In genomic region chr7:141008312-141008761, GRCm38 (mm10) we compare ENCODE assay signal across 10 mouse cellular contexts. TPM values are rescaled to one million over a fixed set of nuclear protein-coding genes. Genes with fewer than 3 reads are reported as not detected.
DNase-seq lines count a peak whose midpoint lies in the region; ATAC-seq and TF ChIP-seq lines count a peak whose summit lies in the region.
"Had no signal": no experiment of that assay in that cellular context is flagged by ENCODE, and none has a peak within 500 bp of the region (broad histone marks: within the 10 kb centered on the region; RNA-seq: fewer than 3 reads in every experiment).

No protein-coding gene starts in this region.

- no peak for TF ChIP-seq EP300 in heart, adult 2 months (IDR thresholded peaks at IDR 0.05; ENCODE audit: insufficient read depth, low read depth, low read length)

- H3K79me2 ChIP-seq in heart, adult 2 months (replicated peaks; ENCODE audit: control insufficient read depth, insufficient read depth, low read length), result no peaks in the 10 kb centered on the region

- no peaks in the 10 kb centered on the region for H3K27me3 ChIP-seq in heart, adult 2 months (ENCODE audit: control insufficient read depth, insufficient read depth, low read length)
- H3K27me3 ChIP-seq in forebrain, embryonic 13.5 days, result no peaks in the 10 kb centered on the region

- TF ChIP-seq POLR2A in heart, adult 2 months (IDR thresholded peaks at IDR 0.05; ENCODE audit: insufficient read depth, low read depth, low read length), result no peak

- peak; percentile 54 for ATAC-seq in megakaryocyte, adult 5-6 weeks (ENCODE audit: poor library complexity, severe bottlenecking)
- no peak for ATAC-seq in forebrain, embryonic 13.5 days

- H3K27ac ChIP-seq in heart, adult 2 months, result peak overlapping the region; percentile 96
- H3K27ac ChIP-seq in forebrain, embryonic 13.5 days, result no peak overlapping the region
- H3K27ac ChIP-seq: midbrain, embryonic 12.5 days had no signal

- TF ChIP-seq CTCF in heart, adult 2 months (IDR thresholded peaks at IDR 0.05), result peak; percentile 39

- H3K4me3 ChIP-seq in heart, adult 2 months, result no peak overlapping the region; the same call in 1 of the 2 replicates
- no peak overlapping the region for H3K4me3 ChIP-seq in forebrain, embryonic 13.5 days
- H3K4me3 ChIP-seq: midbrain, embryonic 12.5 days had no signal

- 10% methylated on average over 7 of the region's 7 CpGs for WGBS in heart, adult 2 months
- WGBS in forebrain, embryonic 13.5 days, result 13% methylated on average over 7 of the region's 7 CpGs

- intact Hi-C loops in heart, adult 2 months (cut with DNase I), result loop anchor here (2.0 to 5.0 kb wide), 3 partner anchors 36 to 164 kb away; partner anchors contain the start of gene Rnh1

- H3K9ac ChIP-seq in heart, adult 2 months (ENCODE audit: low read depth, low read length), result no peak overlapping the region
- H3K9ac ChIP-seq in forebrain, embryonic 13.5 days, result no peak overlapping the region
- H3K9ac ChIP-seq: midbrain, embryonic 12.5 days had no signal

- no peak overlapping the region for H3K4me2 ChIP-seq in forebrain, embryonic 13.5 days

- no peaks in the 10 kb centered on the region for H3K9me3 ChIP-seq in forebrain, embryonic 13.5 days (replicated peaks)
- H3K9me3 ChIP-seq: G1E; midbrain, embryonic 12.5 days had no signal

- peaks cover 10% of the 10 kb centered on the region for H3K4me1 ChIP-seq in heart, adult 2 months (ENCODE audit: control insufficient read depth, insufficient read depth, low read length)
- peaks cover 5% of the 10 kb centered on the region for H3K4me1 ChIP-seq in forebrain, embryonic 13.5 days

- H3K36me3 ChIP-seq in heart, adult 2 months (ENCODE audit: control insufficient read depth, insufficient read depth, low read length), result no peaks in the 10 kb centered on the region
- H3K36me3 ChIP-seq in forebrain, embryonic 13.5 days (ENCODE audit: poor library complexity, severe bottlenecking), result no peaks in the 10 kb centered on the region
- H3K36me3 ChIP-seq: G1E; midbrain, embryonic 12.5 days had no signal

- DNase-seq in cerebellum, adult 11-12 months, result peak; percentile 3
- DNase-seq in cerebellum, postnatal 4 days (ENCODE audit: low spot score in 2 of 2), result no peak
- peak; percentile 8 to 43 for DNase-seq in adrenal gland, postnatal 36 days
- DNase-seq in heart, adult 2 months, result peak; percentile 61 to 64
- DNase-seq in kidney, postnatal 10 days, result peak; percentile 35
- DNase-seq in frontal cortex, postnatal 36 days (ENCODE audit: low spot score in 2 of 2), result no peak

RNA-seq across cellular contexts. Expression of gene Ifitm3, which starts 2.2 kb away (rescaled TPM):
- total RNA-seq in adrenal gland, postnatal 36 days (2021), result 100 to 1,000 TPM; 135 to 191 TPM
- total RNA-seq in heart, adult 2 months (2021), result 100 to 1,000 TPM; 115 to 123 TPM
- 274 and 332 TPM in 2 replicates for polyA plus RNA-seq in heart, adult 2 months (2012; rRNA removed)
- 2,002 and 2,201 TPM in 2 replicates for total RNA-seq in megakaryocyte, adult 5-6 weeks (2015)
- total RNA-seq in megakaryocyte, adult 5-6 weeks (2017), result 715 and 839 TPM in 2 replicates
- polyA plus RNA-seq in forebrain, embryonic 13.5 days (2015; fragmentation: Nextera tagmentation; extraction: Ambion mirVana), result 12.7 and 18.1 TPM in 2 replicates
- total RNA-seq: G1E had no signal
- polyA plus RNA-seq: G1E had no signal

RNA-seq across cellular contexts. Expression of gene Ifitm6, which starts 9.4 kb away (rescaled TPM):
- under 1 TPM in 1 of 2 experiments, not detected in 1; 0.99 TPM for total RNA-seq in adrenal gland, postnatal 36 days (2021)
- 1 to 10 TPM in 1 of 2 experiments, under 1 TPM in 1; 0.36 to 1.0 TPM for total RNA-seq in heart, adult 2 months (2021)
- polyA plus RNA-seq in heart, adult 2 months (2012; rRNA removed), result 4.6 and 5.1 TPM in 2 replicates
- total RNA-seq in megakaryocyte, adult 5-6 weeks (2015), result 1,773 and 2,031 TPM in 2 replicates
- 1,518 and 1,657 TPM in 2 replicates for total RNA-seq in megakaryocyte, adult 5-6 weeks (2017)
- not detected in 2 replicates for polyA plus RNA-seq in forebrain, embryonic 13.5 days (2015; fragmentation: Nextera tagmentation; extraction: Ambion mirVana)
- total RNA-seq: G1E had no signal
- polyA plus RNA-seq: G1E had no signal

RNA-seq across cellular contexts. Expression of gene Gm17387, which starts 20.6 kb away (rescaled TPM):
- not detected for total RNA-seq in adrenal gland, postnatal 36 days (2021)
- total RNA-seq in heart, adult 2 months (2021), result not detected
- not detected in 2 replicates for polyA plus RNA-seq in heart, adult 2 months (2012; rRNA removed)
- not detected in 2 replicates for total RNA-seq in megakaryocyte, adult 5-6 weeks (2015)
- not detected in 2 replicates for total RNA-seq in megakaryocyte, adult 5-6 weeks (2017)
- polyA plus RNA-seq in forebrain, embryonic 13.5 days (2015; fragmentation: Nextera tagmentation; extraction: Ambion mirVana), result not detected in 2 replicates
- total RNA-seq: G1E had no signal
- polyA plus RNA-seq: G1E; midbrain, embryonic 12.5 days had no signal

RNA-seq across cellular contexts. Expression of gene Ifitm1, which starts 41.3 kb away (rescaled TPM):
- 1 to 10 TPM; 5.5 to 7.3 TPM for total RNA-seq in adrenal gland, postnatal 36 days (2021)
- 1 to 10 TPM; 6.1 to 7.7 TPM for total RNA-seq in heart, adult 2 months (2021)
- 16.1 and 52.2 TPM in 2 replicates for polyA plus RNA-seq in heart, adult 2 months (2012; rRNA removed)
- 110 and 111 TPM in 2 replicates for total RNA-seq in megakaryocyte, adult 5-6 weeks (2015)
- total RNA-seq in megakaryocyte, adult 5-6 weeks (2017), result 48.4 and 56.3 TPM in 2 replicates
- 2.7 and 4.8 TPM in 2 replicates for polyA plus RNA-seq in forebrain, embryonic 13.5 days (2015; fragmentation: Nextera tagmentation; extraction: Ambion mirVana)
- polyA plus RNA-seq: G1E had no signal

RNA-seq across cellular contexts. Expression of gene Ifitm2, which starts 52.5 kb away (rescaled TPM):
- 100 to 1,000 TPM; 430 to 633 TPM for total RNA-seq in adrenal gland, postnatal 36 days (2021)
- 100 to 1,000 TPM; 107 to 113 TPM for total RNA-seq in heart, adult 2 months (2021)
- 368 and 425 TPM in 2 replicates for polyA plus RNA-seq in heart, adult 2 months (2012; rRNA removed)
- 773 and 813 TPM in 2 replicates for total RNA-seq in megakaryocyte, adult 5-6 weeks (2015)
- 401 and 447 TPM in 2 replicates for total RNA-seq in megakaryocyte, adult 5-6 weeks (2017)
- 147 and 153 TPM in 2 replicates for polyA plus RNA-seq in forebrain, embryonic 13.5 days (2015; fragmentation: Nextera tagmentation; extraction: Ambion mirVana)

Comparison
In these comparisons a context has a peak if more than half of its experiments do, and no peak if none do; other contexts are left out.
1. DNase-seq: peak in cerebellum, adult 11-12 months (single experiment), adrenal gland, postnatal 36 days (2 of 2), heart, adult 2 months (2 of 2) and kidney, postnatal 10 days (single experiment); none in cerebellum, postnatal 4 days (0 of 2) and frontal cortex, postnatal 36 days (0 of 2).
2. RNA of gene Ifitm6, which starts 9.4 kb away (total RNA-seq): 1,518 to 2,031 TPM in megakaryocyte, adult 5-6 weeks; 0.36 to 1.0 TPM in heart, adult 2 months and 0.99 TPM in adrenal gland, postnatal 36 days; every median in the first group is over 100 times any median in the second.